Mouse (Mus musculus): ENCODE data around the gene Fndc10. TPM values are rescaled to one million over a fixed set of nuclear protein-coding genes. Genes with fewer than 3 reads are reported as not detected.
"Not testable (repeated sequence)": the region's sequence is repeated elsewhere in the genome, so short reads cannot be mapped to it uniquely, and the experiment has no call there.

Gene Fndc10
- polyA plus RNA-seq (2016; fragmentation: Nextera tagmentation; extraction: Ambion mirVana) = 12.2 and 15.2 TPM in 2 replicates

- H3K9me3 ChIP-seq = no peaks in the 10 kb centered on the region
- peak within 1 kb of the TSS; percentile 81 for H3K4me3 ChIP-seq
- H3K36me3 ChIP-seq = no peaks in the 10 kb centered on the region
- peaks cover 18% of the 10 kb centered on the region for H3K4me1 ChIP-seq
- H3K9ac ChIP-seq = peak within 1 kb of the TSS; percentile 77
- peak within 1 kb of the TSS; percentile 97 for H3K4me2 ChIP-seq (replicated peaks)
- under 1% methylated on average over 44 of the region's 47 CpGs for WGBS
- ATAC-seq (ENCODE audit: insufficient number of reproducible peaks, insufficient read depth, low FRiP score, low TSS enrichment) = peak; percentile 70; the same call in 1 of the 2 replicates
- H3K27ac ChIP-seq = peak within 1 kb of the TSS; percentile 73
- peaks cover 15% of the 10 kb centered on the region for H3K27me3 ChIP-seq
Measured at GRCm38 (mm10) chr4:155694111-155694481, at the start of gene Fndc10. Gene Fndc10, plus strand, starts transcription at chr4:155694342.

- peaks cover 86% of the 10 kb centered on the region for H3K36me3 ChIP-seq
- 90% methylated on average over 2 of the region's 2 CpGs for WGBS
Measured at GRCm38 (mm10) chr4:155645308-155645707, 48.8 kb upstream of the Fndc10 start, which contains the start of gene Gm10563. Gene Gm10563, minus strand, starts transcription at chr4:155645408.

GRCm38 (mm10) chr4:155645721-155646120 lies 48.4 kb upstream of the Fndc10 start:
- no peak overlapping the region for H3K4me2 ChIP-seq (replicated peaks)
- 96% methylated on average over 5 of the region's 5 CpGs for WGBS
- H3K9ac ChIP-seq = no peak overlapping the region
- no peak overlapping the region for H3K4me3 ChIP-seq
- H3K9me3 ChIP-seq = no peaks in the 10 kb centered on the region
- no peak overlapping the region for H3K27ac ChIP-seq
- peaks cover 86% of the 10 kb centered on the region for H3K36me3 ChIP-seq
- H3K27me3 ChIP-seq = peaks cover 2% of the 10 kb centered on the region; the same call in 1 of the 2 replicates
- no peaks in the 10 kb centered on the region for H3K4me1 ChIP-seq
- no peak for ATAC-seq (ENCODE audit: insufficient number of reproducible peaks, insufficient read depth, low FRiP score, low TSS enrichment)

More at GRCm38 (mm10) chr4:155645308-155645707, 48.8 kb upstream of the Fndc10 start, which contains the start of gene Gm10563:
- not testable (repeated sequence) for H3K27me3 ChIP-seq; H3K4me2 ChIP-seq (replicated peaks); H3K9ac ChIP-seq; H3K4me3 ChIP-seq; H3K9me3 ChIP-seq; H3K4me1 ChIP-seq; H3K27ac ChIP-seq; ATAC-seq (ENCODE audit: insufficient number of reproducible peaks, insufficient read depth, low FRiP score, low TSS enrichment)

- Histone ChIP-seq H3K9me3 (no peaks in the 10 kb centered on the region), H3K4me1 (peaks cover 22% of the 10 kb centered on the region), H3K27me3 (peaks cover 38% of the 10 kb centered on the region), H3K9ac (no peak overlapping the region), H3K27ac (no peak overlapping the region), H3K4me3 (0 out of 2 replicates have a peak overlapping the region, but pooled peaks have one; percentile 4), H3K36me3 (peaks cover 58% of the 10 kb centered on the region), H3K4me2 (replicated peaks) (no peak overlapping the region)
- no peak for ATAC-seq (ENCODE audit: insufficient number of reproducible peaks, insufficient read depth, low FRiP score, low TSS enrichment)
- WGBS = 90% methylated on average over 11 of the region's 11 CpGs
Measured at GRCm38 (mm10) chr4:155649355-155649754, 44.8 kb upstream of the Fndc10 start.

- H3K9me3 ChIP-seq = no peaks in the 10 kb centered on the region
- peak overlapping the region; percentile 91; the same call in 1 of the 2 replicates for H3K4me2 ChIP-seq (replicated peaks)
- H3K9ac ChIP-seq = no peak overlapping the region
- no peak for ATAC-seq (ENCODE audit: insufficient number of reproducible peaks, insufficient read depth, low FRiP score, low TSS enrichment)
- H3K27ac ChIP-seq = no peak overlapping the region
- H3K36me3 ChIP-seq = peaks cover 55% of the 10 kb centered on the region
- no peak overlapping the region for H3K4me3 ChIP-seq
- peaks cover 32% of the 10 kb centered on the region for H3K4me1 ChIP-seq
- H3K27me3 ChIP-seq = peaks cover 60% of the 10 kb centered on the region
- WGBS = 63% methylated on average over 15 of the region's 15 CpGs
Measured at GRCm38 (mm10) chr4:155651553-155652269, 42.4 kb upstream of the Fndc10 start.

- Histone ChIP-seq H3K9me3 (no peaks in the 10 kb centered on the region), H3K27me3 (peaks cover 60% of the 10 kb centered on the region), H3K9ac (peak overlapping the region; percentile 66), H3K36me3 (peaks cover 55% of the 10 kb centered on the region), H3K4me1 (peaks cover 32% of the 10 kb centered on the region), H3K27ac (no peak overlapping the region), H3K4me3 (peak overlapping the region; percentile 47), H3K4me2 (replicated peaks) (peak overlapping the region; percentile 91)
- ATAC-seq (ENCODE audit: insufficient number of reproducible peaks, insufficient read depth, low FRiP score, low TSS enrichment) = no peak
- 19% methylated on average over 36 of the region's 36 CpGs for WGBS
Measured at GRCm38 (mm10) chr4:155652283-155653085, 41.7 kb upstream of the Fndc10 start.

- peak within 1 kb of the TSS; percentile 66 for H3K9ac ChIP-seq
- no peaks in the 10 kb centered on the region for H3K9me3 ChIP-seq
- H3K27me3 ChIP-seq = peaks cover 60% of the 10 kb centered on the region
- H3K27ac ChIP-seq = no peak within 1 kb of the TSS
- 0% methylated on average over 33 of the region's 33 CpGs for WGBS
- H3K4me1 ChIP-seq = peaks cover 32% of the 10 kb centered on the region
- peak; percentile 53; the same call in 1 of the 2 replicates for ATAC-seq (ENCODE audit: insufficient number of reproducible peaks, insufficient read depth, low FRiP score, low TSS enrichment)
- H3K4me3 ChIP-seq = peak within 1 kb of the TSS; percentile 47
- H3K4me2 ChIP-seq (replicated peaks) = peak within 1 kb of the TSS; percentile 91
- peaks cover 54% of the 10 kb centered on the region for H3K36me3 ChIP-seq
Measured at GRCm38 (mm10) chr4:155653086-155653450, 41.1 kb upstream of the Fndc10 start, which contains the start of gene Mmp23. Gene Mmp23, minus strand, starts transcription at chr4:155653384.

- no peak overlapping the region for H3K27ac ChIP-seq
- H3K4me3 ChIP-seq = peak overlapping the region; percentile 47
- H3K4me2 ChIP-seq (replicated peaks) = peak overlapping the region; percentile 91
- peaks cover 54% of the 10 kb centered on the region for H3K36me3 ChIP-seq
- peak overlapping the region; percentile 66 for H3K9ac ChIP-seq
- 3% methylated on average over 31 of the region's 31 CpGs for WGBS
- no peak for ATAC-seq (ENCODE audit: insufficient number of reproducible peaks, insufficient read depth, low FRiP score, low TSS enrichment)
- peaks cover 60% of the 10 kb centered on the region for H3K27me3 ChIP-seq
- H3K4me1 ChIP-seq = peaks cover 32% of the 10 kb centered on the region
- no peaks in the 10 kb centered on the region for H3K9me3 ChIP-seq
Measured at GRCm38 (mm10) chr4:155653451-155654182, 40.5 kb upstream of the Fndc10 start.

- Histone ChIP-seq H3K27ac (no peak overlapping the region), H3K9ac (0 out of 2 replicates have a peak overlapping the region, but pooled peaks have one; percentile 38), H3K4me2 (replicated peaks) (peak overlapping the region; percentile 91), H3K4me3 (peak overlapping the region; percentile 47), H3K9me3 (no peaks in the 10 kb centered on the region), H3K36me3 (peaks cover 54% of the 10 kb centered on the region), H3K27me3 (peaks cover 60% of the 10 kb centered on the region), H3K4me1 (peaks cover 32% of the 10 kb centered on the region)
- no peak for ATAC-seq (ENCODE audit: insufficient number of reproducible peaks, insufficient read depth, low FRiP score, low TSS enrichment)
- WGBS = under 1% methylated on average over 6 of the region's 6 CpGs
Measured at GRCm38 (mm10) chr4:155654183-155654455, 40.0 kb upstream of the Fndc10 start.

- peaks cover 51% of the 10 kb centered on the region for H3K36me3 ChIP-seq
- peaks cover 60% of the 10 kb centered on the region for H3K27me3 ChIP-seq
- peak overlapping the region; percentile 91 for H3K4me2 ChIP-seq (replicated peaks)
- peak overlapping the region; percentile 47 for H3K4me3 ChIP-seq
- no peak overlapping the region for H3K27ac ChIP-seq
- H3K4me1 ChIP-seq = peaks cover 32% of the 10 kb centered on the region
- H3K9ac ChIP-seq = peak overlapping the region; percentile 48
- peak; percentile 65; the same call in 1 of the 2 replicates for ATAC-seq (ENCODE audit: insufficient number of reproducible peaks, insufficient read depth, low FRiP score, low TSS enrichment)
- no peaks in the 10 kb centered on the region for H3K9me3 ChIP-seq
- 2% methylated on average over 52 of the region's 52 CpGs for WGBS
Measured at GRCm38 (mm10) chr4:155654456-155655298, 39.5 kb upstream of the Fndc10 start.
